Mouse (Mus musculus) liver, adult (tissue): Measurements from ENCODE around the gene Usp24.

Experiments
- GATA4 ChIP-seq: IDR thresholded peaks from 2 replicates; pipeline ENCODE4 v1.6.1; 2014; ENCODE audit warnings: mild to moderate bottlenecking, low read length; ENCODE audit not compliant: insufficient replicate concordance

Gene Usp24

DNA sequence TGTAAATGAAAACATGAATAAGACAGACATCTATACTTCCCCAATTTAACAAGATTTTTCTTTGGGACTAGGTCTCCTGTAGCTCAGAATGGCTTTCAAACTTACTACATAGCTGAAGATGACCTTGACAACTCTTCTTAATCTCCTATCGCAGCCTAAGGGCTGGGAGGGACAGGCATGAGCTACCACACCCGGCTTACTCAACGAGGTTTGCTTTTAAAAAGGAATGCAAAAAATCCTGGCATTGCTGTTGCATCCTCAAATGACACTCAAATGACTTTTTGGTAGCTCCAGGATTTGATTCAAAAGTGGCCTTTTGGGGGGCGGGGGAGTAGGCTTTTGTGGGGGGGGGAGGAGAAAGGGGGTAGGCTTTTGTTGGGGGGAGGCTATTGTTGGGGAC is 2.1 kb upstream of the Usp24 start:
- no peak for TF ChIP-seq GATA4

- no peak for TF ChIP-seq GATA4
Measured at GRCm38 (mm10) chr4:106314291-106314690, 1.7 kb upstream of the Usp24 start.

DNA sequence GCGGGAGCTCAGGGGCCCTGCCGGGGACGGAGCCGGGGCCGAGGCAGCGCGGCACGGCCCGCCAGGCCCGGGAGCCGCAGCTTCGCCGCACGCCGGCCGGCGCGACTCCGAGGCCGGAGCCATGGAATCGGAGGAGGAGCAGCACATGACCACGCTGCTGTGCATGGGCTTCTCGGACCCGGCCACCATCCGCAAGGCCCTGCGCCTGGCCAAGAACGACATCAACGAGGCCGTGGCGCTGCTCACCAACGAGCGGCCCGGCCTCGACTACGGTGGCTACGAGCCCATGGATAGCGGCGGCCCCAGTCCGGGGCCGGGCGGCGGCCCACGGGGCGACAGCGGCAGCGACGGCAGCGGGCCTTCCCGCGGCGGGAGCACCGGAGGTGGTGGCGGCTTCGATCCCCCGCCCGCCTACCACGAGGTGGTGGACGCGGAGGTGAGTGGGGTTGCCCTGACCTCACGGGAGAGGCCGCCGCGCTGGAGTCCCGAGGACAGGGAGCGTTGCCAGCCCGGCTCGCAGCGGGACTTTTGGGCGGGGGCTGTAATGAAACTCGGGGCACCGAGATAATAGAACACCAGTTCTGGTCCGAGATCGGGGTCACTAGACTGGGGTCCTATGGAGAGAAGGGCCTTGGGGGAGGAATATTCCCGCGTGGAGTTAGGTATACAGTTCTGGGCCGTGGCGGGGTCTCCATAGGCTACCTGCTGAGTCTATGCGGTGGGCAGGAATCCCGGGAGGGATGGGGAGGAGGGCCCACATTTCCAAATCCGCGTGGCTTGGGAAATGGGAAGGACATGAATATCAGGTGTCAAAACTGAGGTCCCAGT is 552 bp downstream of the Usp24 start:
- TF ChIP-seq GATA4: no peak

DNA sequence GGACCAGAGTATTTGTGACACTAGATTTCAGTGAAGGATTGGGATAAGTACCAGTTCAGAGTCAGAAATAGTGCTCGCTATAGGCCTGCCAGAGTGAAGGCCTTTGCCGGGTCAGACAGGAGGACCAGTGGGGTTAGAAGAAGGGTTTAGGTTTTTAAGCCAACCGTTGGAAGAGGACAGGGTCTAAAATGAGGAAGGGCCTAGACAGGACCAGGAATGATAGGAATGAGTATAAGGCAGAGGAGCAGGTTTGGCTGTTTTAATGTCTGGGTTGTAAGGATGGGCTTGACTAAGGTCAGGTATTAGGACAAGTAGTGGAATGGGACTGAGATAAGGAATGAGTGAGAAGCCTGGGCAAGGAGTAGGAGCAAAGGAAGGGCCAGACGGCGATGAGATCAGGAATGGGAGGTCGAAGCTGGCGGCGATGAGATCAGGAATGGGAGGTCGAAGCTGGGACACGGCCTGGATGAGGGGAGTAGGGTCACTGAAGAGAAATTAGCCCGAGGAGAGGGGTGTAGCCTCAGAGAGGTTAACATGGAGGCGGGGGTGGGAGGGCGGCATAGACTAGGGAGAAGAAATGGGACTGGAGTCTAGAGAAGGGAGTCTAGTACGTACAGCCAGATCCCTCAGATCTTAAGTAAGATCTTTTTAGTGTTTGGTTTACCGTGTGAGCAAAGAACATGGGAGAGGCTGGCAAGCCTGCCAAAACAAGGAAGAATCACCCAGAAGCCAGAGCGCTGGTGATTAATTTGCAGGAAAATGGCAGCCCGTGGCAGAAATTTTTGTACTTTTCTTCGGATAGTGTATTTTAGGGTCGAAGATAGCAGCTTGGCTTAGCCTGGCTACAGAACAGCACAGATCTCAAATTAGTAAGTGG is 1.4 kb downstream of the Usp24 start:
- no peak for TF ChIP-seq GATA4

DNA sequence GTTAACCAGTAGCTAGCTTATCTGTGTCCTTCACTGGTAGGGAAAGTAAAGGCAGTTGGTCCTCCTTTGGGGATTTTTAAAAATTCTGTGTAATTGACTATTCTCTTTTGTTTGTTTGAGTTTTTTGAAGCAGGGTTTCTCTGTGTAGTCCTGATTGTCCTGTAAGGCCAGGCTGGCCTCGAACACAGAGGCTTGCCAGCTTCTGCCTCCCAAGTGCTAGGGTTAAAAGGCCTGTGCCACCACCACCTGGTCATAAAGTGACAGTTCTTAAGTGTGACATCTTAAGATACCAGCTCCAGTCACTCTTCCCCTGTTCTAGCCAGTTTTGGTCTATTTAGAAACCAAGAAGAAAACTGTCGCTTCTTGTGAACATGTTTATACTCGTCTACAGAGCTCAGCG is 2.2 kb downstream of the Usp24 start:
- TF ChIP-seq GATA4: no peak

DNA sequence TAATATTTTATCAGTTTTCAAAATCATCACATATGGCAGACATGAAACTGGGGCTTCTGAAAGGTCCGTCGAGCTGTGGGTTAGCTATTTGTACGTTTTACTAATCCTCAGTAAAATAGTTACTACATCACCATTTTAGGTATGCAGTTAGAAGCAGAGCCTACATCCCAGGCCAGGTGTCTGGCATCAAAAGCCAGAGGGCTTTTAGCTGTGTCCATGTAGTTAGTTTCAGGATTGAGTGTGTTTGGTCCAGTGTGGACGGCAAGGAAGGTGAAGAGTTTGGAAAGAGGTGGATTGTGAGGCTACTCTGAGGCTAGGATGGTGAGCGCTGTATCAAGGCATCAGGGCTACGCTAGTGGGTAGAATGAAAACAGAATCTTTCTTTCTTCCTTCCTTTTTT is 3.0 kb downstream of the Usp24 start:
- TF ChIP-seq GATA4: no peak

DNA sequence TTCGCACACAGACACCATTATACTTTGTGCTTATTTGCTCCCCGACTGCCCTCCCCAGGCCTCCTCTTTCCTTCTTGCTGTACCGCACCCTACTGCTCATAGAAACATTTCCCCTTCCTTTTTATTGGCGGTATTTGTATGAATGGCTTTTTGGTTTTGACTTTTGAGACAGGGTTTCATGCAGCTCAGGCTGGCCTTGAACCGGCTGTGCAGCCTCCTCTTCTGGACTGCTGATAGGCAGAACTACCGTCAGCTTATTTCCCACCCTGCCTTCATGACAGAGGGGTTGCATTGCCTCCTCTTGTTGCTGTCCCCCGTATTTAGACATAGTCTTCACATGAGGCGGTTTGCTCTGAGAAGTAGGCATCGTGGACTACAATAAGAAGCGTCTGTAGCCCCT is 6.8 kb downstream of the Usp24 start:
- TF ChIP-seq GATA4: no peak

GRCm38 (mm10) chr4:106323318-106323717 is 7.3 kb downstream of the Usp24 start:
- no peak for TF ChIP-seq GATA4

GRCm38 (mm10) chr4:106327436-106327835 is 11.4 kb downstream of the Usp24 start:
- no peak for TF ChIP-seq GATA4

- TF ChIP-seq GATA4: no peak
Measured at GRCm38 (mm10) chr4:106328704-106329103, 12.7 kb downstream of the Usp24 start.

DNA sequence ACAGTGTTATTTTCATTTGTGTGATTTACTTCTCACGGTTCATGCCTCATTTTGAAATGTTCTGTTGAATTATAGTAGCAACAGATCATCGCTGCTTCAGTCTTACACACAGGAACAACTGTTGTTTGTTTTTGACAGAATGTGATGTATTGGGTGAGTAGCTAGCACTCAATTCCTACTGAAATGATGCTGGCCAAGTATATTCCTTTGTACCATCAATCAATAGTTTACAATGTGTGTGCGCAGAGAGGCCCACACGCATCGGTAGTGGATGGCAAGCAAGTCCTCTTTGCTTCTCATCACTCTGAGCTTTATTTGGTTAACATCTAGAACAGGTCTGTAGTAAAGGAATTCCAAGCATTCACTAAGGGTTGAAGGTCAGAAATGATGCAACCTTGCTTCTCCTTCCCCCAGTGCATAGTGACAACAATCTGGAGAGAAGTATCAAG is 14.4 kb downstream of the Usp24 start:
- no peak for TF ChIP-seq GATA4

- no peak for TF ChIP-seq GATA4
Measured at GRCm38 (mm10) chr4:106333071-106333470, 17.1 kb downstream of the Usp24 start.

GRCm38 (mm10) chr4:106333584-106333983 is 17.6 kb downstream of the Usp24 start:
- TF ChIP-seq GATA4: no peak

DNA sequence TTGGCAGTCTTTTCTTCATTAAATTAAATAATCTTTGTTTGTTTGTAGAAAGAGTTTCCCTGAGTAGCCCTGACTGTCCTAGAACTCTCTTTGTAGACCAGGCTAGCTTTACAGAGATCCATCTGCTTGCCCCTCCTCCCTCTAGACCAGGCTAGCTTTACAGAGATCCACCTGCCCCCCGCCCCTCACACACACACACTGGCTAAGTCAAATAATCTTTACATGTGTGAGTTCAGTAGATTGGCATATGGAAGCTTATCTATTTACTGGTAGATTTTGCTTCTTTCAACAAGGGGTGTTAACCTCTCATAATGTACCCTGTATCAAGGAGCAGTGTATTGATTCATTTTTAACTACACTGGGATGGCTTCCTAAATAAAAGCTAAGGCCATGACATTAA is 19.8 kb downstream of the Usp24 start:
- TF ChIP-seq GATA4: no peak

GRCm38 (mm10) chr4:106347664-106348063 is 31.7 kb downstream of the Usp24 start:
- TF ChIP-seq GATA4: no peak

- no peak for TF ChIP-seq GATA4
Measured at GRCm38 (mm10) chr4:106370013-106370412, 54.0 kb downstream of the Usp24 start.
